Mouse (Mus musculus): ENCODE results near the gene Kcnt2.

The Kcnt2 gene

DNA sequence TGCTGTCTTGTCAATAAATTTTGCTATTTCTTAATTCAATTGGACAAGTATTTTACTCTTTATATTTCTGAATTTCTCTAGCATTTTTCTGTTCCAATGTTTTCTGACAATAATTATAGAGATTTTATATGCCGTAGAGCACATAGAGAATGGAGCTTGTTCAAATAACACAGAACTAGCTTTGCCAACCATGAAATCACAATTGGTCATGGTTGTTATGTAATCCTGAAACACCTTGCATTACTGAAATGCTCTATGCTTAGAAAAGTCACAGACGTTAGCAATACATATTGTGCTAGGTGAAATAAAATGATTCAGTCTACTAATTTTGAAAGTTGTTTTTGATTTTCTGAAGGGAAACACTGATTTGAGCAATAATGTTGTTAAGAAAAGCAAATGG, 118.8 kb downstream of the Kcnt2 start:
- no peak for ATAC-seq (ENCODE audit: insufficient number of reproducible peaks, low FRiP score, low TSS enrichment)

DNA sequence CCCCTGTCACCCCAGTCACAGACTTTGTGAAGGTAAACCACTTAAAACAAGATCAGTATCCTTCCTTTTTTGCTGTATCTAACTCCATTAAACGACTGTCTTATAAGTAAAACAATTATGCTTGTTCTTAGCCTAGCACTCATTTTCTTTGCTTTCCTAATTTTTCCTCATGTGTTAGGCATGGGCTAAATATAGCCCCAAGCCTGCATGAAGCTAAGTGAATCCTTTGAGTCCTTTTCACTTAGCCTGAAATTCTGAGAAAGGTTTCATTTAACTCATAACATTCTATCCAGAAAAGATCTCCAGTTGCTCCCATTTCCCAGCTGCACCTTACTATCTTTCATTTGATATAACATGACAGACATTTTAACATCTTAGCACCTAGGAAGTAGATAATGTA, 127.6 kb downstream of the Kcnt2 start:
- no peak for ATAC-seq (ENCODE audit: insufficient number of reproducible peaks, low FRiP score, low TSS enrichment)

DNA sequence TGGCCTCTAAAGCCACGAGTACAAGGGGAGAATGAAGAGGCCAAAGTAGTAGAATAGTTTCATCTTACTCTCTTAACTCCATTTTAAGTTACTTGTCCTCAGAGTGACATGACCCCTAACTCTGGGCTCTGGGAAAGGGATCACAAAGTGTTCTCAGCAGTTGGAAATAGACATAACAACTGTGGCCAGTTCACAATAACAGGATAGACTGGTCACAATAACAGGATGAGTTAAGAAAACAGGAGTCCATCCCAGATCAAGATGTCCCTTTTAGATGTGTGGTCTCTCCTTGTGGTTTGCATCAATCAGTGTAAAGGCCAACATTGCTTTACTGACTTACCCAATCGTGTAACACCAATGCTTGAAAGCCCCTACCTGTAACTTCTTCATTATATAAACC, 132.8 kb downstream of the Kcnt2 start:
- ATAC-seq (ENCODE audit: insufficient number of reproducible peaks, low FRiP score, low TSS enrichment), result no peak

DNA sequence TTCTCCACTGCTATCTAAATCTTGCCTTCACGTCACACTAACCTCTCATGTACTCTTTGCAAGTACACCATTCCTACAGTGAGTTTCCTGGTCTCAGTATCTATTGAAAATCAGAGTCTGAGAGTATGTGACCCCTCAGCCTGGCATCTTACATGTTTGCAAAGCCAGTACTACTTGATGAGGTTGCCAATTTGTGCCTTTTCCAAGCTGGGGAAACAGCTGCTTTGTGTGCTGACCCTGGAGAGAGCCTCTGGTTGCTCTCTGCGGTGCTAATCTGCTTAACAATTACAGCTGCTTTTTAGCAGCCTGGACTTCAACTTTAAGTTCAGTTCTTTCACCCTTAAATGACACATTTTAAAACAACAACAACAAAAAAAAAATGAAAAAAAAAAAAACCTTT, 133.6 kb downstream of the Kcnt2 start:
- no peak for ATAC-seq (ENCODE audit: insufficient number of reproducible peaks, low FRiP score, low TSS enrichment)

DNA sequence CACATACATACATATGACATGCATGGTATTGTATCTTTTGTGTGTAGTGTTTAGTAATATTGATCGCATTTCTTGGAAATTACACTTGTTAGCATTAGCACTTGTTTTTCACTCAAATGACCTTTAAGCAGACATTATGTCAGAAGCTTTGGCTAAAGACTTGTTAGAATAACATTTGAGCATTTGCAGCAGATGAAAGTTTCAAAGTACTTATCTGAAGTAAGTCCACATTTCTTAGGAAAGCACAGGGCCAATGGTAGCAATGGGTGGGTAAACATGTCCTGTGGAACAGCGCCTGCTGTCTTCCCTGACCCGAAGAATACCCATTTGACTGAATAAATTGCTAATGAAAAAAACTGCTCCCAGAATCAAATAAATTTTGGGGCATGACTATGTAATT, 135.1 kb downstream of the Kcnt2 start:
- no peak for ATAC-seq (ENCODE audit: insufficient number of reproducible peaks, low FRiP score, low TSS enrichment)

DNA sequence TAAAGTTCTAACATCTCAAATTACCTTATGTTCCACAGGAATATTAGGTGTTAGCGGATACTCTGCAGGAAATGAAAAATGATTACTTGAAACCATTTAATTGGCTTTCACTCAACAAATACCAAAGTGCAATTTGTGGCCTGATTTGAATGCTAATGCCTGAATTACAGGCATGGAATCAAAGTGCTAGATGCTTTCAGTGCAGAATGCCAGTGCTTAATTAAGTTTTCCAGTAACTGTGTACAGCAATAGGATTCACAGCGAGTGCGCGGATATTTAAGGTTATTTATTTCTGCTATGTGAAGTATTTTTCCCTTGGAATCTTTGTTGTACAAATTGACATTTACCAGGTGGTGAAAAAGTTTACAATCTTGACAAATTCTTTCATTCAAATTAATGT, 144.3 kb downstream of the Kcnt2 start:
- ATAC-seq (ENCODE audit: insufficient number of reproducible peaks, low FRiP score, low TSS enrichment), result no peak

GRCm38 (mm10) chr1:140397756-140398155, 151.8 kb downstream of the Kcnt2 start:
- no peak for ATAC-seq (ENCODE audit: insufficient number of reproducible peaks, low FRiP score, low TSS enrichment)

GRCm38 (mm10) chr1:140406631-140407288, 160.8 kb downstream of the Kcnt2 start:
- ATAC-seq (ENCODE audit: insufficient number of reproducible peaks, low FRiP score, low TSS enrichment), result no peak

- ATAC-seq (ENCODE audit: insufficient number of reproducible peaks, low FRiP score, low TSS enrichment), result no peak
Measured at GRCm38 (mm10) chr1:140415761-140416160, 169.8 kb downstream of the Kcnt2 start.

- no peak for ATAC-seq (ENCODE audit: insufficient number of reproducible peaks, low FRiP score, low TSS enrichment)
Measured at GRCm38 (mm10) chr1:140422954-140423353, 177.0 kb downstream of the Kcnt2 start.

GRCm38 (mm10) chr1:140429284-140429850, 183.4 kb downstream of the Kcnt2 start:
- ATAC-seq (ENCODE audit: insufficient number of reproducible peaks, low FRiP score, low TSS enrichment), result no peak

GRCm38 (mm10) chr1:140432039-140432438, 186.1 kb downstream of the Kcnt2 start:
- no peak for ATAC-seq (ENCODE audit: insufficient number of reproducible peaks, low FRiP score, low TSS enrichment)

GRCm38 (mm10) chr1:140434791-140435190, 188.8 kb downstream of the Kcnt2 start:
- ATAC-seq (ENCODE audit: insufficient number of reproducible peaks, low FRiP score, low TSS enrichment), result no peak

GRCm38 (mm10) chr1:140438176-140438575, 192.2 kb downstream of the Kcnt2 start:
- ATAC-seq (ENCODE audit: insufficient number of reproducible peaks, low FRiP score, low TSS enrichment), result no peak

DNA sequence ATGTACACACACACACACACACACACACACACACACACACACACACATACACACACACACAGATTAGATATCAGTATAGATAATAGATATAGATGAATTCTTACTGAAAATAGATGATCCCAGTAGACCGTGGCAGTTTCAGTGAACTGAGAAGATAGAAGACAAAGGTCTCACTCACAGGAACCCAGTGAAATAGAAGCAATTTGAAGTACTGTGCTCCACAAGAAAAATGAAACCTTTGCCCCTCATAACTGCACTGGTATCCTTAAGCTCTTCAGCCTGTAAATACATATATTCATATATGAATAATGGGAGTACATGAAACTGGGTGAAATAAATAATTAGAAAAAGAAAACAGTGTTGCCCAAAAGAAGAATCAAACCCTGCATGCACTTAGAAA, 197.9 kb downstream of the Kcnt2 start:
- no peak for ATAC-seq (ENCODE audit: insufficient number of reproducible peaks, low FRiP score, low TSS enrichment)

GRCm38 (mm10) chr1:140444394-140444793, 198.4 kb downstream of the Kcnt2 start:
- ATAC-seq (ENCODE audit: insufficient number of reproducible peaks, low FRiP score, low TSS enrichment), result no peak

GRCm38 (mm10) chr1:140451461-140451860, 205.5 kb downstream of the Kcnt2 start:
- ATAC-seq (ENCODE audit: insufficient number of reproducible peaks, low FRiP score, low TSS enrichment), result no peak

DNA sequence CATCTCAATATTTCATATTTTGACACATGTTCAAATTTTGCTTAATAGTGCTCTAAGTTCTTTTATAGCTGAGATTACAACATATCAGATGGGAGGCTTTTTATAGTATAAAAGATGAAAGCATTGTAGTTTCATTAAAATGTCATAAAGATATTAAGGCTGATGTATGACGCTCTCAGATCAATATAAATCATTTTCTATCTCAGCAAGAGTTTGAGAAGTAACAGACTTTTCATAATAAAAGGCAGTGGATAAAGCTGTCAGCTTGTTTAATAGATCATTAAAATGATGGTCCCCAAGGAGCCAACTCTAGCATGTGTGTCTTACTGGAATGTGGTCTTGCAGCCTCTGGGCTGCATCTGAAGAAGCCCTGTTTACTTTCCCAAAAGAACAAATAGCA, 206.0 kb downstream of the Kcnt2 start:
- ATAC-seq (ENCODE audit: insufficient number of reproducible peaks, low FRiP score, low TSS enrichment), result no peak

- no peak for ATAC-seq (ENCODE audit: insufficient number of reproducible peaks, low FRiP score, low TSS enrichment)
Measured at GRCm38 (mm10) chr1:140455903-140456302, 209.9 kb downstream of the Kcnt2 start.

- ATAC-seq (ENCODE audit: insufficient number of reproducible peaks, low FRiP score, low TSS enrichment), result no peak
Measured at GRCm38 (mm10) chr1:140456873-140457272, 210.9 kb downstream of the Kcnt2 start.

GRCm38 (mm10) chr1:140468315-140468714, 222.4 kb downstream of the Kcnt2 start:
- no peak for ATAC-seq (ENCODE audit: insufficient number of reproducible peaks, low FRiP score, low TSS enrichment)

DNA sequence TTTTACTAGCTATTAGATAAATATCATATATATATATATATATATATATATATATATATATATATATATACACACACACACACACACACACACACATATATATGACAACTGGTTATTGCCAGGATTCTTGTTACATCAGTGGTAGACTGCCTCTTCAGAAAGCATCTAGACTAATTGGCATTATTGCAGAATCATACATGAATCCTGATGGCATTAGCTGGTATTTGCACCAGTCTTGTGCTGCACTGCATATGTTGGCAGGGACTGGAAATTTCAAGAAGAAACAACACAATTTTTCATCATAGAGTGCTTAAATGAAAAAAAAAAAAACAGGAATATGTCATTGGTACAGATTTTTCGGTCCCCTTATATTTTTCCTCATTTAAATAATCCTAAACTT, 223.6 kb downstream of the Kcnt2 start:
- ATAC-seq (ENCODE audit: insufficient number of reproducible peaks, low FRiP score, low TSS enrichment), result no peak

All from cerebellum, adult (tissue).